Mouse (Mus musculus): ENCODE results near the gene Lrg1. TPM values are rescaled to one million over a fixed set of nuclear protein-coding genes. Genes with fewer than 3 reads are reported as not detected.

Gene Lrg1
- polyA plus RNA-seq, 1 experiment = 56.0 TPM

GRCm38 (mm10) chr17:56111864-56112263 is 9.9 kb downstream of the Lrg1 start:
- peak; percentile 37 to 45 for DNase-seq (ENCODE audit: low read depth in 1 of 2, low spot score in 2 of 2)
- WGBS = 50% methylated on average over 5 of the region's 5 CpGs
- TF ChIP-seq CTCF (IDR thresholded peaks at IDR 0.05; ENCODE audit: extremely low read depth, insufficient read depth, insufficient read length, insufficient replicate concordance) (peak; percentile 83; the same call in 1 of the 2 replicates), POLR2A (IDR thresholded peaks at IDR 0.05; ENCODE audit: low read depth, low read length) (no peak)

GRCm38 (mm10) chr17:56111021-56111420 is 10.8 kb downstream of the Lrg1 start:
- no peaks in the 10 kb centered on the region for H3K36me3 ChIP-seq (ENCODE audit: control insufficient read depth, insufficient read depth, low read length)
- H3K4me3 ChIP-seq (ENCODE audit: extremely low read depth, insufficient read depth, insufficient read length) = no peak overlapping the region
- H3K27me3 ChIP-seq (ENCODE audit: control insufficient read depth, insufficient read depth, low read length) = no peaks in the 10 kb centered on the region
- no peak for TF ChIP-seq POLR2A (IDR thresholded peaks at IDR 0.05; ENCODE audit: low read depth, low read length)
- TF ChIP-seq CTCF (IDR thresholded peaks at IDR 0.05; ENCODE audit: extremely low read depth, insufficient read depth, insufficient read length, insufficient replicate concordance) = no peak
- H3K4me1 ChIP-seq (ENCODE audit: control insufficient read depth, insufficient read depth, insufficient read length) = no peaks in the 10 kb centered on the region
- DNase-seq (ENCODE audit: low read depth in 1 of 2, low spot score in 2 of 2) = no peak
- 48% methylated on average over 1 of the region's 1 CpGs for WGBS
- H3K27ac ChIP-seq (ENCODE audit: insufficient read depth, low read length) = no peak overlapping the region

More at GRCm38 (mm10) chr17:56111864-56112263, 9.9 kb downstream of the Lrg1 start:
- Histone ChIP-seq H3K27me3 (ENCODE audit: control insufficient read depth, insufficient read depth, low read length) (no peaks in the 10 kb centered on the region), H3K4me3 (ENCODE audit: extremely low read depth, insufficient read depth, insufficient read length) (no peak overlapping the region), H3K4me1 (ENCODE audit: control insufficient read depth, insufficient read depth, insufficient read length) (no peaks in the 10 kb centered on the region), H3K36me3 (ENCODE audit: control insufficient read depth, insufficient read depth, low read length) (no peaks in the 10 kb centered on the region), H3K27ac (ENCODE audit: insufficient read depth, low read length) (no peak overlapping the region)

- Histone ChIP-seq H3K4me1 (ENCODE audit: control insufficient read depth, insufficient read depth, insufficient read length) (no peaks in the 10 kb centered on the region), H3K27me3 (ENCODE audit: control insufficient read depth, insufficient read depth, low read length) (no peaks in the 10 kb centered on the region), H3K4me3 (ENCODE audit: extremely low read depth, insufficient read depth, insufficient read length) (no peak overlapping the region), H3K27ac (ENCODE audit: insufficient read depth, low read length) (no peak overlapping the region), H3K36me3 (ENCODE audit: control insufficient read depth, insufficient read depth, low read length) (no peaks in the 10 kb centered on the region)
- WGBS = 74% methylated on average over 4 of the region's 4 CpGs
- TF ChIP-seq POLR2A (IDR thresholded peaks at IDR 0.05; ENCODE audit: low read depth, low read length) (no peak), CTCF (IDR thresholded peaks at IDR 0.05; ENCODE audit: extremely low read depth, insufficient read depth, insufficient read length, insufficient replicate concordance) (no peak)
- no peak for DNase-seq (ENCODE audit: low read depth in 1 of 2, low spot score in 2 of 2)
These were observed 11.2 kb downstream of the Lrg1 start for GRCm38 (mm10) chr17:56110571-56110970.

GRCm38 (mm10) chr17:56109219-56110051 is 12.4 kb downstream of the Lrg1 start, which contains the start of gene Plin4:
Gene Plin4 (minus strand): TSS chr17:56109803.
- no peak within 1 kb of the TSS for H3K4me3 ChIP-seq (ENCODE audit: extremely low read depth, insufficient read depth, insufficient read length)
- DNase-seq (ENCODE audit: low read depth in 1 of 2, low spot score in 2 of 2) = no peak
- H3K4me1 ChIP-seq (ENCODE audit: control insufficient read depth, insufficient read depth, insufficient read length) = no peaks in the 10 kb centered on the region
- H3K27ac ChIP-seq (ENCODE audit: insufficient read depth, low read length) = no peak within 1 kb of the TSS
- no peaks in the 10 kb centered on the region for H3K36me3 ChIP-seq (ENCODE audit: control insufficient read depth, insufficient read depth, low read length)
- no peak for TF ChIP-seq CTCF (IDR thresholded peaks at IDR 0.05; ENCODE audit: extremely low read depth, insufficient read depth, insufficient read length, insufficient replicate concordance)
- TF ChIP-seq POLR2A (IDR thresholded peaks at IDR 0.05; ENCODE audit: low read depth, low read length) = no peak
- WGBS = 86% methylated on average over 10 of the region's 10 CpGs
- no peaks in the 10 kb centered on the region for H3K27me3 ChIP-seq (ENCODE audit: control insufficient read depth, insufficient read depth, low read length)

- no peaks in the 10 kb centered on the region for H3K27me3 ChIP-seq (ENCODE audit: control insufficient read depth, insufficient read depth, low read length)
- H3K27ac ChIP-seq (ENCODE audit: insufficient read depth, low read length) = no peak overlapping the region
- H3K4me3 ChIP-seq (ENCODE audit: extremely low read depth, insufficient read depth, insufficient read length) = no peak overlapping the region
- H3K36me3 ChIP-seq (ENCODE audit: control insufficient read depth, insufficient read depth, low read length) = no peaks in the 10 kb centered on the region
- no peak for DNase-seq (ENCODE audit: low read depth in 1 of 2, low spot score in 2 of 2)
- no peaks in the 10 kb centered on the region for H3K4me1 ChIP-seq (ENCODE audit: control insufficient read depth, insufficient read depth, insufficient read length)
- TF ChIP-seq CTCF (IDR thresholded peaks at IDR 0.05; ENCODE audit: extremely low read depth, insufficient read depth, insufficient read length, insufficient replicate concordance) (no peak), POLR2A (IDR thresholded peaks at IDR 0.05; ENCODE audit: low read depth, low read length) (no peak)
- 89% methylated on average over 6 of the region's 6 CpGs for WGBS
These were observed 13.3 kb downstream of the Lrg1 start for GRCm38 (mm10) chr17:56108334-56109044.

- no peak for TF ChIP-seq POLR2A (IDR thresholded peaks at IDR 0.05; ENCODE audit: low read depth, low read length)
- TF ChIP-seq CTCF (IDR thresholded peaks at IDR 0.05; ENCODE audit: extremely low read depth, insufficient read depth, insufficient read length, insufficient replicate concordance) = no peak
- H3K4me3 ChIP-seq (ENCODE audit: extremely low read depth, insufficient read depth, insufficient read length) = no peak overlapping the region
- no peaks in the 10 kb centered on the region for H3K27me3 ChIP-seq (ENCODE audit: control insufficient read depth, insufficient read depth, low read length)
- H3K4me1 ChIP-seq (ENCODE audit: control insufficient read depth, insufficient read depth, insufficient read length) = no peaks in the 10 kb centered on the region
- no peak overlapping the region for H3K27ac ChIP-seq (ENCODE audit: insufficient read depth, low read length)
- H3K36me3 ChIP-seq (ENCODE audit: control insufficient read depth, insufficient read depth, low read length) = no peaks in the 10 kb centered on the region
- no peak for DNase-seq (ENCODE audit: low read depth in 1 of 2, low spot score in 2 of 2)
- WGBS = 60% methylated on average over 2 of the region's 2 CpGs
These were observed 14.1 kb downstream of the Lrg1 start for GRCm38 (mm10) chr17:56107736-56108135.
